Mouse (Mus musculus): ENCODE results near the gene Gm973.

The Gm973 gene

GRCm38 (mm10) chr1:59516026-59516917 is at the start of gene Gm973:
Gm973 (plus strand) TSS chr1:59516264.
- DNase-seq (ENCODE audit: low spot score in 2 of 2), result no peak

DNA sequence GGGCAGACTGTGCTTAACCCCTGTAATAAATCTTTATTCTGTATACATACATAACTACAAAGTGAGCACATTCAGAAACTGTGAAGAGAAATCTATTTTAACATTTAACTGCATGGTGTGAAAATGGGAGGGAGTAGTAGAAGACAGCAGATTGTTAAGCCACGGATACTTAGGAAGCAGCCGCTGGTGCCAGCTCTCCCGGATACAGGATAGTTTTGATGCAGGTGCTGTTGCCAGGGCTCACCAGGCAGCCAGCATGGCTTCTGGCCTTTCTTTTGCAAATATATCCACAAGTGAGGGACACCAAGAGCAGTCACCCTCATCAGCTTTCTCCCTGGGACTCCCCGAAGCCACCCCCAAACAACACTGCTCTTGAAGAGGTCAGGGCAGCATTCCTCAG is 46.9 kb upstream of the Gm973 start:
- DNase-seq (ENCODE audit: low spot score in 2 of 2), result no peak

GRCm38 (mm10) chr1:59470766-59471165 is 45.3 kb upstream of the Gm973 start:
- DNase-seq (ENCODE audit: low spot score in 2 of 2), result no peak

DNA sequence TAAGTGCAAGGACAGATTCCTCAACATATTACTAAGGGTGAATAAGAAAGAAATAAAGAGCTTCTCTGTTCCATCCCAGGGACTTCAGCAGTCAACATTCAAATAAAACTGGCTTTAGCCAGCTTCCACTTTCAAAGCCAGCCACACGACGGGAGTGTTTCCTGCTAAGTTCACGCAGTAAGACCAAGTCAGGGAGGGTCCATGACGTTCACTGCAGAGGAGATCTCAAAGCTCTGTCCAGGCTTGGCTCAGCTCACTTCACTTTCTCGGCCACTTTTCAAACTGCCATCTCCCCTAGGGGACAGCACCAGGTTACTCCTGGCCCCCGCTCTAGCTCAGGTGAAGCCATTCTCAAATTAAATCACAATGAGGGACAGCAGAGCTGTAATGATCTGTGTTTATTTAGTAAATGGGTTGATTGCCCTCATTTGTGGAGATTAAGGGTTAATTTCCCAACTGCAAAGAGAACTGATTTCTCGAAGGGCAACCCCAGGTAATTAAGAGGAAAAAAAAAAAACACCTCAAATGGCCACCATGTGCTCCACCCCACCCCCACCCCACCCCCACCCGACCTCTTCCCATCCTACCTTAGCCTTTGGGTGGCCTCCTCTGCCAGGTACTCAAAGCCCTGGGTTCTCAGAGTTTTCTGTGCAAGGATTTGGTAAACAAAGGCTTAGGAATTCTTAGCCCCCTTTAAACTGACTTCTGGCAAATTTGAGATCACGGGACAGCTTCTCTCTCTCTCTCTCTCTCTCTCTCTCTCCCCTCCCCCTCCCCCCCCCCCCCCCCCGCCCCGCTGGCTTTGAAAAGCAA is 43.5 kb upstream of the Gm973 start:
- DNase-seq (ENCODE audit: low spot score in 2 of 2), result no peak

DNA sequence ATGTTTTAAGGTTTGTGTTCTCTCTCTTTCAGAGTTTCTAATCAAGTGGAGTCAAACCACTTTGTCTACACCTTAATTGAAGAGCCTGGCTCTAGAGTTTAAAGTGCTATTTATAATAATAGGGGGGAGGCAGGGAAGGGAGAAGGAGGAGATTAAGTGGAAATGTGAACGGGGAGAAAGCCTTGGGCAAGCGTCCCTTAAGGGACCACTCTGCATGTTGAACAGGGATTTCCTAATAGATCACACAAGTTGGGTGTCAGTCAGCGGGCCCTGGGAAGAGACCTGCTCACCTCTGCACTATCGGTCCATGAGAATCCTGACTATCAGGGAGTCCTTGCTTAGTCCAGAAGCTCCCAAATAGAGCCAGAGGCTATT is 42.9 kb upstream of the Gm973 start:
- DNase-seq (ENCODE audit: low spot score in 2 of 2), result no peak

GRCm38 (mm10) chr1:59475618-59476017 is 40.4 kb upstream of the Gm973 start:
- DNase-seq (ENCODE audit: low spot score in 2 of 2), result no peak

DNA sequence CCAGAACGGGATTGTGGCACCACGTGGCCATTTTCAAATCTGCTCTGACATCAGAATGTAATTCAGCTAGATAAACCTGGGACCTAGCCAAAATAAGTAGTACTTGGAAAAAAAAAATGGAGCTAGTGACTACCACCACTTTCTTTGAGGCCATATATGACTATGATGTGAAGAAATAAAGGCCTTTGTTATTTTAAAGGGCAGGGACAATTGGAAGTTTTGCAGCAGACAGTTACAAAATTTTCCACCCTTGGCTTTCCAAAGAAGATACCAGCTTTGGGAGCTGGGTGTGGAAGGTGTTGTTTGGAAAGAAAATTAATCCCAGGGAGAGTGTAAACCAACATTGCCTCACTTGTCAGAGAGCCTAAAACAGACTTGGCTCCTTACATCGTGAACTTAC is 37.2 kb upstream of the Gm973 start:
- no peak for DNase-seq (ENCODE audit: low spot score in 2 of 2)

- no peak for DNase-seq (ENCODE audit: low spot score in 2 of 2)
Measured at GRCm38 (mm10) chr1:59480821-59481455, 35.1 kb upstream of the Gm973 start.

GRCm38 (mm10) chr1:59481456-59482291 is 34.4 kb upstream of the Gm973 start:
- peak; percentile 88 to 91 for DNase-seq (ENCODE audit: low spot score in 2 of 2)

DNA sequence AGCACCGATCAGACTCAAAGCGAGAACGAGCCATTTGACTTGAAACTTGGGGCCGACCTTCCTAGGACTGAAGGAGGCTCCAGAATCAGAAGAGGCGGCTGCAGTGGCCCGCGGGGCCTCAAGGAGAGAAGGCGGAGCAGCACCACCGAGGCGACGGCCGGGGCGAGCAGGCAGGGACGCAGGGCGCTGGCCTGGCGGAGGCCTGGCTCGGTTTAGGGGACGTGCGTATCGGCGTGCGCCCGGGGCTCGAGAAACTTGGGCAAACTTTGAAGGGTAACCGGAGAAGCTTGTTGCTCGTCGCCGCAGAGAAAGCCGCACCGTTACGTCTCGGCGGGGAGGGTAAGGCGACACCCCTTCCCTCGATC is 33.8 kb upstream of the Gm973 start, which contains the start of gene Fzd7:
Gene Fzd7 (plus strand): TSS at position 94 of the 365 bp plus-strand sequence.
- peak; percentile 43 to 82 for DNase-seq (ENCODE audit: low spot score in 2 of 2)

- DNase-seq (ENCODE audit: low spot score in 2 of 2), result peak in 1 of 2 experiments; percentile 69
Measured at GRCm38 (mm10) chr1:59482696-59483520, 33.2 kb upstream of the Gm973 start.

DNA sequence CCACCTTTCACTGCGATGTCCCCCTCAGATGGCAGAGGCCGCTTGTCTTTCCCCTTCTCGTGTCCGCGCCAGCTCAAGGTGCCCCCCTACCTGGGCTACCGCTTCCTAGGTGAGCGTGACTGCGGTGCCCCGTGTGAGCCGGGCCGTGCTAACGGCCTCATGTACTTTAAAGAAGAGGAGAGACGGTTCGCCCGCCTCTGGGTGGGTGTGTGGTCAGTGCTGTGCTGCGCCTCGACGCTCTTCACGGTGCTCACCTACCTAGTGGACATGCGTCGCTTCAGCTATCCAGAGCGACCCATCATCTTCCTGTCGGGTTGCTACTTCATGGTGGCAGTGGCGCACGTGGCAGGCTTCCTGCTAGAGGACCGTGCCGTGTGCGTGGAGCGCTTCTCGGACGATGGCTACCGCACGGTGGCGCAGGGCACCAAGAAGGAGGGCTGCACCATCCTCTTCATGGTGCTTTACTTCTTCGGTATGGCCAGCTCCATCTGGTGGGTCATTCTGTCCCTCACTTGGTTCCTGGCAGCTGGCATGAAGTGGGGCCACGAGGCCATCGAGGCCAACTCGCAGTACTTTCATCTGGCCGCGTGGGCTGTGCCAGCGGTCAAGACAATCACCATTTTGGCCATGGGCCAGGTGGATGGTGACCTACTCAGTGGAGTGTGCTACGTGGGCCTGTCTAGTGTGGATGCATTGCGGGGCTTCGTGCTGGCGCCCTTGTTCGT is 32.4 kb upstream of the Gm973 start:
- peak; percentile 41 to 75 for DNase-seq (ENCODE audit: low spot score in 2 of 2)

DNA sequence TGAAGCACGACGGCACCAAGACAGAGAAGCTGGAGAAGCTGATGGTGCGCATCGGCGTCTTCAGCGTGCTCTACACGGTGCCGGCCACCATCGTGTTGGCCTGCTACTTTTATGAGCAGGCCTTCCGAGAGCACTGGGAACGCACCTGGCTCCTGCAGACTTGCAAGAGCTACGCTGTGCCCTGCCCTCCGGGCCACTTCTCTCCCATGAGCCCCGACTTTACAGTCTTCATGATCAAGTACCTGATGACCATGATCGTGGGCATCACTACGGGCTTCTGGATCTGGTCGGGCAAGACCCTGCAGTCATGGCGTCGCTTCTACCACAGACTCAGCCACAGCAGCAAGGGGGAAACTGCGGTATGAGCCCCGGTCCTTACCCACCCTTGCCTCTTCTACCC is 31.8 kb upstream of the Gm973 start:
- DNase-seq (ENCODE audit: low spot score in 2 of 2), result no peak

GRCm38 (mm10) chr1:59484791-59485785 is 31.0 kb upstream of the Gm973 start:
- DNase-seq (ENCODE audit: low spot score in 2 of 2), result no peak

DNA sequence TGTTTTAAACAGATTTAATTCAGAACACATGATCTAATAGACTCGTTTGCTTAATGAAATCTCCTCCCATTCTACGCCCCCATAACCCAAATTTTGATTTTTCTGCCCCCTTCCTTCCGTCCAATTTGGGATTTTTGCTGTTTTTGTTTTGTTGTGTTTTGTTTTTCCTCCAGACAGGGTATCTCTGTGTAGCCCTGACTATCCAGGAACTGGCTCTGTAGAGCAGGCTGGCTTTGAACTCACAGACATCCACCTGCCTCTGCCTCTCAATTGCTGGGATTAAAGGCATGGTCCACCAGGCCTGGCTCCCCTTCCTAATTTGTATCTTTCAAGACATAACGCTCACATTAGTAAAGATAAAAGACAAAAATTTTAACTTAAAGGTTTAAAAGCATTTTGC is 30.3 kb upstream of the Gm973 start:
- DNase-seq (ENCODE audit: low spot score in 2 of 2), result no peak

GRCm38 (mm10) chr1:59487651-59488051 is 28.4 kb upstream of the Gm973 start:
- DNase-seq (ENCODE audit: low spot score in 2 of 2), result no peak

DNA sequence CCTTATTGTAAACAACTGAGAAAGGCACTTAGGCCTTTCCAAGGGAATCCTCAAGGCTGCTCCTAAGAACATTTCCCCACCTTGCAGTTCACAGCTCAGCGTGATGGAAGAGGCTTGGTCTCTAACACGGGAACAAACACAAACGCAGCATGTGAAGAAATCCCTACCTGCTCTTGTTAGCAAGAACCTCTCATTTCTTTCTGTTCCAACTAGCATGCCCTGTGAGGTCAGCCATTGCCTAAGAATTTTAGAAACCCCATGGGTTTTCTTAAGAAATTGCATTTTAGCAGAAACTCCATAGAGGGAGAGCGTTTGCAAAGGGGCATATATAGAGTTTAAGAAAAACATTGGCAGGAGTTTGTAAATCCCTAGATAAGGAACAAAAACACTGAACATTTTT is 27.6 kb upstream of the Gm973 start:
- DNase-seq (ENCODE audit: low spot score in 2 of 2), result no peak

GRCm38 (mm10) chr1:59488991-59489390 is 27.1 kb upstream of the Gm973 start:
- DNase-seq (ENCODE audit: low spot score in 2 of 2), result no peak

DNA sequence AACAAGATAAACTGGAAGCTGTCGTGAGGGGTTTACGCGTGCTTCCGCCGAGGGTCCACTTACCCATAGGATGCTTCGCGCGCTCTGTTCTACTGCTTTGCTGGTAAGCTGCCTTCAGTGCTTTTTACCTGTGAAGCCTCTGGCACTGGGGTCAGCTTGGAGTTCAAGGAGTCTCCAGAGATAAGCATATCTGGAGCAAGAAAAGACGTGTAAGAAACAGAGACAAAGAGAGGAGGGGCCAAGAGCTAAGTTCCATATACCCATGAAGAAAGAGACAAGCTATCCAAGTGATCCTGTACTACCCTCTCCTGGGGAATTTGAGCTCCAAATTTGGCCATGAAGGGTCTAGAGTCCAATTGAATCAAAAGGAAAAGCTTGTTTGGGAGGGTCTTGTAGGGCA is 24.5 kb upstream of the Gm973 start:
- DNase-seq (ENCODE audit: low spot score in 2 of 2), result no peak

Data from spleen, postnatal 4 days (tissue).